19 mouse cellular contexts compared by ENCODE assay signal in genomic region chr14:93895131-93895530, GRCm38 (mm10). TPM values are rescaled to one million over a fixed set of nuclear protein-coding genes. Genes with fewer than 3 reads are reported as not detected.
A peak's percentile ranks its signal among the peaks of the same experiment; 100 is the strongest.
DNase-seq lines count a peak whose midpoint lies in the region; TF ChIP-seq lines count a peak whose summit lies in the region.
"Had no signal": no experiment of that assay in that cellular context is flagged by ENCODE, and none has a peak within 500 bp of the region (broad histone marks: within the 10 kb centered on the region; RNA-seq: fewer than 3 reads in every experiment).

No protein-coding gene starts in this region.

- H3K4me3 ChIP-seq in left cerebral cortex, adult 2 months = no peak overlapping the region
- H3K4me3 ChIP-seq: embryonic facial prominence, embryonic 10.5 days; embryonic facial prominence, embryonic 12.5 days; forebrain, embryonic 13.5 days; forebrain, embryonic 15.5 days had no signal

- peak overlapping the region; percentile 70 for H3K27ac ChIP-seq in left cerebral cortex, adult 2 months
- H3K27ac ChIP-seq: embryonic facial prominence, embryonic 10.5 days; embryonic facial prominence, embryonic 12.5 days; forebrain, embryonic 13.5 days; forebrain, embryonic 15.5 days had no signal

- no peak for DNase-seq in left cerebral cortex, adult 2 months (ENCODE audit: extremely low spot score in 1 of 2, low spot score in 2 of 2)
- no peak for DNase-seq in left cerebral cortex, adult 18-20 months (ENCODE audit: low spot score in 2 of 2)
- peak; percentile 14 for DNase-seq in right cerebral cortex, postnatal 25 days
- no peak for DNase-seq in right cerebral cortex, postnatal 14 days
- peak; percentile 62 for DNase-seq in telencephalon, adult 2 months (ENCODE audit: low read depth, low spot score)
- DNase-seq in lung, postnatal 25 days (ENCODE audit: low spot score) = no peak
- DNase-seq: adrenal gland, adult 2 months; adrenal gland, postnatal 10 days; adrenal gland, postnatal 25 days; cerebellum, adult 11-12 months; cerebellum, adult 2 months; cerebellum, adult 9-10 months; cerebellum, postnatal 10 days; cerebellum, postnatal 25 days had no signal

- no peak for TF ChIP-seq CTCF in left cerebral cortex, adult 2 months (IDR thresholded peaks at IDR 0.05)

- intact Hi-C loops in left cerebral cortex, adult 2 months (cut with DNase I) = loop anchor here (10.0 kb wide), 3 partner anchors 840 to 1880 kb away; no protein-coding TSS in a partner anchor

RNA-seq across cellular contexts. Expression of gene Pcdh9, which starts 4.7 kb away (rescaled TPM):
- total RNA-seq in left cerebral cortex, adult 2 months (2021) = 100 to 1,000 TPM; 187 to 191 TPM
- 100 to 1,000 TPM; 165 to 170 TPM for total RNA-seq in left cerebral cortex, adult 18-20 months (2021)
- total RNA-seq: MEL had no signal

Comparison
In these comparisons a context has a peak if more than half of its experiments do, and no peak if none do; other contexts are left out.
1. DNase-seq: peak in right cerebral cortex, postnatal 25 days (single experiment) and telencephalon, adult 2 months (single experiment); none in left cerebral cortex, adult 2 months (0 of 2), left cerebral cortex, adult 18-20 months (0 of 2), right cerebral cortex, postnatal 14 days (single experiment) and lung, postnatal 25 days (single experiment).